Mouse (Mus musculus) cerebellum, adult 2 months (tissue): ENCODE results near the gene Plpp3.

Source experiments
- CTCF ChIP-seq: fragments of 200-500 bp; IDR thresholded peaks from 2 replicates; pipeline ENCODE4 v1.5.1; 2011; ENCODE audit warnings: low read depth, mild to moderate bottlenecking, control low read depth, low read length, moderate library complexity, borderline replicate concordance; ENCODE audit not compliant: insufficient read depth
- POLR2A ChIP-seq: fragments of 200-500 bp; IDR thresholded peaks from 2 replicates; pipeline ENCODE4 v1.6.1; 2011; ENCODE audit warnings: low read length, control low read depth, borderline replicate concordance; ENCODE audit not compliant: insufficient read depth

DNA sequence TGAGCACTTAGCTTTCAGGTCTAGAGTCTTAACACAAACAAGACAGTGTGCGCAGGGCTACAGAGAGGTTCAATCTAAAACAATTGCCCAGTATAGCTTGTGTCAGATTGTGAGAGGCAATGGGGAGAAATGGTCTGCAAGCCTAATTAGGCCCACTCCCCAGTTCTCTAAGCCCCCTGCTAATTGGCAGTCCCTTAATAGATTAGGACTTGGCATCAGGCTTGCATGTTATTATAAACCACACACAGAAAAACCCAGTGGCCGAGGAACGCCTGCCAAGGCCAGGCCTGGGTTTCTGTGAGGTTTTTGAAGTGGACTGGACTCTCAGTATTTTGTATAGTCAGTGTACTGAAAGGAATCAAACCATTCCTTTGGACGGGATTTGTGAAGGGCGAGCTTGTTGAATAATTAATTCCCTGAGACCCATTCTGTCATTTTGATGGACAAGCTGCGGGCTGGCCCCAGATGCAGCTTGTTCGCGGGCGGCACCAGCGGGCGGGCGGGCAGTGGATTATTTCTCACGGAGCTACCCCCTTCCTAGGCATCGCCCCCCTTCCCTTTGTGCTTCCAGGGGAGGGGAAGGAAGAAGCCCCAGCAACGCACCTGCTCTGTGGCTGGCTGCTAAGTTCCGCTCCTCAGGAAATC is 24.0 kb downstream of the Plpp3 start:
- TF ChIP-seq CTCF (no peak), POLR2A (no peak)
